Mouse (Mus musculus) frontal cortex, adult 2 months (tissue): ENCODE measurements around the gene Gm7876. TPM values are rescaled to one million over a fixed set of nuclear protein-coding genes. Genes with fewer than 3 reads are reported as not detected.
"Not testable (repeated sequence)": the region's sequence is repeated elsewhere in the genome, so short reads cannot be mapped to it uniquely, and the experiment has no call there.

ENCODE experiments used
- DNase-seq, 2 experiments: peaks; one replicate each; pipeline ENCODE4 v3.0.0; 2022; ENCODE audit warnings: low spot score in 1 of 2; ENCODE audit errors: extremely low spot score in 1 of 2
- polyA plus RNA-seq: library from polyadenylated mRNA; depleted of rRNA; stranded (reverse); fragments of >200 nt; gene quantifications from 2 replicates; pipeline ENCODE4 v1.2.3, GENCODE M21; 2012; rRNA removed

Gm7876 gene
- polyA plus RNA-seq: not detected in 2 replicates

DNA sequence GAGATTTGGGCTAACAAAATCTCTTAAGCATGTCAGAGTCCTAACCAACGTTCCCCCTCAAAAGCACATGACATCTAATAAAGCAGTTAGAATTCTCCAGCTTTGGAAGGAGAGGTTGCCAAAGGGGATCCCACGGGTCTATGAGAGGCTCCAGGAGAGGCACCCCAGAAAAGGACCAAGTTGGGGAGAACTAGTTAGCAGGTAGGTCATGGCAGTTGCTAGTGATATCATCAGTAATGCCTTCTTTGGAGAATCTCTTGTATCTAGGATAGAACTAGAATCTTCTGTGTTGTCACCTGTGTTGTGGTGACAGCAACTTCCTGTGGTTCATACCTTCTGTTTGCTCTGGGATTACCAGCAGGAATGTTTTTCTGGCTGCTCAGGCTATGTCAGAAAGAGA, at the start of gene Gm7876:
Gene Gm7876, plus strand, starts transcription at position 301 of the 400 bp plus-strand sequence.
- not testable (repeated sequence) for DNase-seq

DNA sequence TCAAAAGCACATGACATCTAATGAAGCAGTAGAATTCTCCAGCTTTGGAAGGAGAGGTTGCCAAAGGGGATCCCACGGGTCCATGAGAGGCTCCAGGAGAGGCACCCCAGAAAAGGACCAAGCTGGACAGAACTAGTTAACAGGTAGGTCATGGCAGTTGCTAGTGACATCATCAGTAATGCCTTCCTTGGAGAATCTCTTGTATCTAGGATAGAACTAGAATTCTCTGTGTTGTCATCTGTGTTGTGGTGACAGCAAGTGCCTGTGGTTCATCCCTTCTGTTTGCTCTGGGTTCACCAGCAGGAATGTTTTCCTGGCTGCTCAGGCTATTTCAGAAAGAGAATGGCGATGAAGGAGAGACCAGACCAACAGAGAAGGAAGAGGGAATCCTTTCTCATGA, 45.1 kb upstream of the Gm7876 start, which contains the start of gene Gm3239:
Gene Gm3239, plus strand, starts transcription at position 301 of the 400 bp plus-strand sequence.
- not testable (repeated sequence) for DNase-seq

DNA sequence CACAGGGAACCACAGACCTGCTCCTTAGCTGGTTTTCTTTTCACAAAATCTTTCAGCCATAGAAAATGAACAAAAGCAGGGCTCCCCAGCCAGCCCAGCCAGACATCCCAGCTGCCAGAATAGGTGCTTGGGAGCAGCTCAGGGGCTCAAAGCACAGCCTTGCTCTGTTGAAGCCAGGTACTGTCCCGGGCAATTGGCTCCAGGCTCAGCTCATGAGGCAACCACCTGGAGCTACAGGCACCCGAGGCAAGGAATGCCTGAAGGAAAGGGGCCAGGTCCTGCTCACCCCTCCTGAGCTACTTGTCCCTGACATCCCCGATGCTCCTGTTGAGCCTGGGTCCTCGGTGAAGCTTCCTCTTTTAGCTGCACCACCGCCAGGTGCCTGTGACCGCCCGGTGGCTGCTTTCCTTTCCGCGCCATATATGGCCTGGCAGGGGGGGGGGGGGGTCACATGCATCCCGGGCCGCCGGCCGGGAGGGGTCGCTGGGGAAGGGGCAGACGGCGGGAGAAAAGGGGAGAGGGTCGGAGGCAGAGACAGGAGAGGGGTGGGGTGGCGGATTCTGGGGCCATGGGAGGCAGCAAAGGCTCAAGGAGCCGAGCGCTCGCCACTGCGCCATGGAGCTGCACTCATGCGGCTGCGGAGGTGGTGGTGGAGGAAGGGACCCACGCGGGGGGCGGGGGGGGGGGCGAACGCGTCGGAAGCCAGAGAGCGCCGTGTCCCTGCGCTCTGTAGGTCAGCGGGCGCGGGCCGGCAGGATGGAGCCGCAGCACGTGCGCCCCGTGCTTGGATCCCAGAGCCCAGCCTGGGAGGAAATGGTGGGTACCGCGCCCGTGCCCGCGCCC, 17.2 kb downstream of the Gm7876 start, which contains the start of gene Gm3252:
Gene Gm3252, plus strand, starts transcription at position 738 of the 843 bp plus-strand sequence.
- DNase-seq: not testable (repeated sequence)

Other genes starting within 250 kb of the Gm7876 start
- not detected in 2 replicates for gene Gm3182, start 227.5 kb upstream of the Gm7876 start, polyA plus RNA-seq
- not detected in 2 replicates for gene Gm3047, start 153.8 kb upstream of the Gm7876 start, polyA plus RNA-seq
- gene Gm8159, start 76.9 kb upstream of the Gm7876 start, polyA plus RNA-seq: 0.08 and 0.24 TPM in 2 replicates
- gene Gm3239, start 45.0 kb upstream of the Gm7876 start, polyA plus RNA-seq: 0.36 and 0.42 TPM in 2 replicates
- 0.86 and 1.1 TPM in 2 replicates for gene Gm3252, start 17.5 kb downstream of the Gm7876 start, polyA plus RNA-seq
- not detected in 2 replicates for gene Gm9602, start 67.1 kb downstream of the Gm7876 start, polyA plus RNA-seq
- not detected in 2 replicates for gene Gm3269, start 128.9 kb downstream of the Gm7876 start, polyA plus RNA-seq
- gene Gm3264, start 146.3 kb downstream of the Gm7876 start, polyA plus RNA-seq: 0.90 TPM in 1 of 2 replicates, not detected in the other
- 0.15 and 0.26 TPM in 2 replicates for gene Gm3278, start 183.2 kb downstream of the Gm7876 start, polyA plus RNA-seq